ENCODE assay signal across 9 mouse cellular contexts in genomic region chr19:16285051-16286028, GRCm38 (mm10).
DNase-seq lines count a peak whose midpoint lies in the region; ATAC-seq and TF ChIP-seq lines count a peak whose summit lies in the region.
"Had no signal": no experiment of that assay in that cellular context is flagged by ENCODE, and none has a peak within 500 bp of the region (broad histone marks: within the 10 kb centered on the region; RNA-seq: fewer than 3 reads in every experiment).

No protein-coding gene starts in this region.

- no peak for ATAC-seq in midbrain, embryonic 13.5 days
- ATAC-seq in activated CD4-positive, CD25-positive, alpha-beta regulatory T cell, adult 4 months: no peak

- no peak for TF ChIP-seq CTCF in cerebellum, adult 2 months (IDR thresholded peaks at IDR 0.05; ENCODE audit: borderline replicate concordance, insufficient read depth, low read depth, low read length)

- peak; percentile 13 for DNase-seq in heart, adult 8-10 months (ENCODE audit: low spot score)
- DNase-seq in heart, postnatal 10 days: no peak
- DNase-seq in left cerebral cortex, postnatal 4 days: peak; percentile 27
- DNase-seq in left cerebral cortex, postnatal 14 days (ENCODE audit: low spot score in 2 of 2): no peak
- peak; percentile 66 to 87 for DNase-seq in cerebellum, adult 2 months
- no peak for DNase-seq in adrenal gland, postnatal 25 days

- H3K4me3 ChIP-seq in cerebellum, adult 2 months (replicated peaks; ENCODE audit: insufficient read depth, low read depth, low read length): no peak overlapping the region
- H3K4me3 ChIP-seq in midbrain, embryonic 13.5 days (replicated peaks): no peak overlapping the region
- H3K4me3 ChIP-seq: embryonic facial prominence, embryonic 10.5 days had no signal

- H3K36me3 ChIP-seq in midbrain, embryonic 13.5 days: no peaks in the 10 kb centered on the region
- H3K36me3 ChIP-seq: embryonic facial prominence, embryonic 10.5 days had no signal

- no peaks in the 10 kb centered on the region for H3K9me3 ChIP-seq in midbrain, embryonic 13.5 days
- H3K9me3 ChIP-seq: embryonic facial prominence, embryonic 10.5 days had no signal

- H3K4me1 ChIP-seq in cerebellum, adult 2 months (ENCODE audit: control insufficient read depth, insufficient read depth, low read length): peaks cover 33% of the 10 kb centered on the region
- peaks cover 38% of the 10 kb centered on the region for H3K4me1 ChIP-seq in midbrain, embryonic 13.5 days (replicated peaks)

- intact Hi-C loops in heart, postnatal 10 days (cut with DNase I): no loop called here
- intact Hi-C loops in left cerebral cortex, postnatal 4 days (cut with DNase I): no loop called here
- intact Hi-C loops in left cerebral cortex, postnatal 14 days (cut with DNase I): no loop called here

- H3K9ac ChIP-seq in midbrain, embryonic 13.5 days (replicated peaks): no peak overlapping the region

- no peaks in the 10 kb centered on the region for H3K27me3 ChIP-seq in cerebellum, adult 2 months (ENCODE audit: control insufficient read depth, insufficient read depth, low read length)
- H3K27me3 ChIP-seq in midbrain, embryonic 13.5 days: no peaks in the 10 kb centered on the region

- no peak for TF ChIP-seq POLR2A in cerebellum, adult 2 months (IDR thresholded peaks at IDR 0.05; ENCODE audit: borderline replicate concordance, insufficient read depth, low read length)

- WGBS in cerebellum, adult 2 months: 38% methylated on average over 11 of the region's 11 CpGs
- 77% methylated on average over 11 of the region's 11 CpGs for WGBS in midbrain, embryonic 13.5 days

- no peak overlapping the region for H3K4me2 ChIP-seq in midbrain, embryonic 13.5 days (replicated peaks)

- H3K27ac ChIP-seq in cerebellum, adult 2 months (ENCODE audit: insufficient read depth, low read length): peak overlapping the region; percentile 2; the same call in 1 of the 2 replicates
- H3K27ac ChIP-seq in midbrain, embryonic 13.5 days: peak overlapping the region; percentile 15; the same call in 1 of the 2 replicates
- H3K27ac ChIP-seq: embryonic facial prominence, embryonic 10.5 days had no signal

Comparison
In these comparisons a context has a peak if more than half of its experiments do, and no peak if none do; other contexts are left out.
1. DNase-seq: peak in heart, adult 8-10 months (single experiment), left cerebral cortex, postnatal 4 days (single experiment) and cerebellum, adult 2 months (2 of 2); none in heart, postnatal 10 days (0 of 2), left cerebral cortex, postnatal 14 days (0 of 2) and adrenal gland, postnatal 25 days (single experiment).